Mouse (Mus musculus): ENCODE data around the gene Scarf2.

DNA sequence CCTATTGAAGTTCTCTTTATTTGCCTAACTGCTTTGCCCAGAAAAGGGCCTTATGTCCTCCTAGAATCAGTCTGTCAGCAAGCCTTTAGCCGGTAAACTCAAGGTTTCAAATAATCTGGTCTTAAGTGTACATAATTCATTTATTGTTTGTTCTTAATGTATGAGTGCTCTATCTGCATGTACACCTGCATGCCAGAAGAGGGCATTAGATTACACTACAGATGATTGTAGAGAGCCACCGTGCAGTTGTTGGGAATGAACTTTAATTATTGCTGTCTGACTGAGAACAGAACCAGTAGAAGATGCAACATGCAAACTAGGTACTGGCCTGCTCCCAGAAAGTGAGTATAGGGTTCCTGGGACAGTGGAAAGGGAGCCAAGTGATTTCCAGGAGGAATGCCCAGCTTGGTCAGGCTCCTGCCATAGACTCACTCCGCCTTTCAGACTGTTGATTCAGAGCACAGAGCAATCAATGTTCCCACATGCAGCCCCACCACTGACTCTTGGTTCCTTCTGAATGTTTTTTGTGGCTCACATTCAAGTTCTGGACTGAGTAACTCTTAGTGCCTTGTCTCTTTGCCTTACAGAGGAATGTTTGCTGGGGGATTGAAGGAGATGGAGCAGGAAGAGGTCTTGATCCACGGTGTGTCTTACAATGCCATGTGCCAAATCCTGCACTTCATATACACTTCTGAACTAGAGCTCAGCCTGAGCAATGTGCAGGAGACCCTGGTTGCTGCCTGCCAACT lies 25.8 kb upstream of the Scarf2 start:
- TF ChIP-seq CTCF (conservative IDR thresholded peaks at IDR 0.05; ENCODE audit: low read length) (peak; percentile 24), NANOG (IDR thresholded peaks at IDR 0.05; ENCODE audit: borderline replicate concordance, low read length) (no peak), POU5F1 (IDR thresholded peaks at IDR 0.05; ENCODE audit: borderline replicate concordance, low read length) (no peak)
